Mouse (Mus musculus) erythroid progenitor cell, adult 5-6 weeks (primary cell): ENCODE results near the gene Klf2. TPM values are rescaled to one million over a fixed set of nuclear protein-coding genes. Genes with fewer than 3 reads are reported as not detected.

Experiments used
- ATAC-seq: replicated peaks from 2 replicates; pipeline ENCODE4 v1.8.0; 2016; ENCODE audit warnings: moderate number of reproducible peaks, mild to moderate bottlenecking, moderate TSS enrichment, inconsistent platforms; ENCODE audit not compliant: poor library complexity, low FRiP score, severe bottlenecking
- total RNA-seq, 2 experiments: library from RNA; stranded (forward) in 1 of 2; stranded (reverse) in 1 of 2; fragments of 150-400 nt in 1 of 2; fragments of 186-747, 209-891 nt in 1 of 2; gene quantifications; 2 replicates each; pipeline versions ENCODE4 v1.2.3 to v1.2.4; 2015 to 2017; ENCODE audit warnings: low replicate concordance in 2 of 2

Klf2 gene
- total RNA-seq (2015; ENCODE audit: low replicate concordance) (5.4 and 13.3 TPM in 2 replicates), total RNA-seq (2017; ENCODE audit: low replicate concordance) (2.9 and 5.5 TPM in 2 replicates)

DNA sequence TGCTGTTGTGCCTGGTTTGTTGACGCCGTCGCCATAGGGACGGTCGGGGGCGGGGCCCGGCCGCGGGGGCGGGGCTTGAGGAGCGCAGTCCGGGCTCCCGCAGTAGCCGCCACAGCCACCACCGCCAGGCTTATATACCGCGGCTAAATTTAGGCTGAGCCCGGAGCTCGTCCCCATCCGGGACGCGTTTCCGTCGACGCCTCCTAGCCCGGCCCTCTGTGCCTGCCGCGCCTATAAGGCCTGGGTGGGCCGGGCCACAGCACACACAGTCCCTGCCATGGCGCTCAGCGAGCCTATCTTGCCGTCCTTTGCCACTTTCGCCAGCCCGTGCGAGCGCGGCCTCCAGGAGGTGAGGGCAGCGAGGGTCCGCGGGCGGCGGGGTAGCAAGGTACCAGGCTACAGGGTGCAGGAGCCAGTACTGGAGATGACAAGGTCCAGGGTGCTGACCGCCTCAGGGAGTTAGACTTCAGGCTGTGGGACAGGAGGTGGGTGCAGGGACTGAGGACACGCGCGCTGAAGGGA is at the start of gene Klf2:
TSS of gene Klf2 (plus strand) at position 233 of the 522 bp plus-strand sequence.
- peak; percentile 50 for ATAC-seq

DNA sequence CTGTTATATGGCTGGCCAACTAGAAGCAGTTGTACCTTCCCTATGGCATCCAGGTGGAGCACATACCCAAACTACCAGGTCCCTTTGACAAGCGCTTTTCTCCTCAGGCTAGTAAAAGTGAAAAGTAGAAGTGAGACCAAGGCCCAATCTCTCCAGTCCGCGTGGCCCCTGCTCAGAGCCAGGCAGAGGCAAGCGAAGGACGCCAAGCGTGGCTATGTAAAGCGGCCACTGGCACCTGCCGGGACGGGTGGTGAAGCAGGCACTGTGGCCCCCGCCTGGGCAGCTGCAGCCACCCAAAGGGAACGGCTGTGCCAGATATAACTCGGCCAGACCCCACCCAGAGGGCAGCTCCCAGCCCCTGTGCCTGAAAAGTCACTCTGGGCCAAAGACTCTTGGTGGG is 48.2 kb upstream of the Klf2 start:
- no peak for ATAC-seq

DNA sequence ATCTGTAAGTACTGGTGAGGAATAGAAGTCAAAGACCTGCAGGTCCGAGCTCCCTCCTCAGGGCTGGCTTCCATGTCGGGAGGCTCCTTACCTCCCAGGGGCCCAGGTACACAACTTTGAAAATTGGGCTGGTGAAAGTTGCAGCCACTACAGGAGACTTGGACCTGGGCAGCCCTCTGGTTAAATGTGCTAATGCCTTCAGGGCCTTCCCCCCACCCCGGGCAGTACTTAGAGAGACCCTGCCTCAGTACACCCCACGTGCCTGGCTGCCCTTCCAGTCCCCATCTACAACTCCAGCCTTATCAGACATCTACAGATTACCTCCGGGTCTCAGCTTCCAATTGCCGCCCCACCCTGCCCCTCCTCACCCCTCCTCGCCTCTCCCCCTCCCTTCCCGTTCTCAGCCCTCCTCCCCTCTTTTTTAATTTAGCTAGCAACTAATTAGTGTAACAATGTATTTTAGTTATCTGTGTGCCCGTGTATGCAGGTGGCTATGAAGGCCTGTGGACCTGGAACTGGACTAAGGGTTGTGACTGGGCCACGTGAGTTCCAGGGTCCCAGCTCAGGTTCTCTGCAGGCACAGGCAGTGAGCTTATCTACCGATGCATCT is 47.7 kb upstream of the Klf2 start:
- ATAC-seq = no peak

DNA sequence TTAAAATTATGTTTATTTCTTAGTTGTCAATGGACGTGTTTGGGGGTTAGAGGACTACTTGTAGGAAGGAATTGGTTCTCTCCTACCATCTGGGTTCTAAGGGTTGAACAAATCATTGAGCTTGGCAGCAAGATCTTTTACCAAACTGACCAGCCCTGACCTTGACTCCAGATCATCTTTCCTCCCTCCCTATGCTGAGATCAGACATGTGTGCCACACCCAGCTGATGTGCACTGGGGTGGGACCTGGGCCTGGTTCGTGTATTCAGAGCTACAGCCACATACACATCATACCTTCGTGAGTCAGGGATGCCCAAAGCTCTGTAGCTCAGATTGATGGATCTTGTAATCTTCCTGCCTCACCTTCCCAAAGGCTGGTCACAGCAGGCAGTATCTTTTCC is 47.1 kb upstream of the Klf2 start:
- no peak for ATAC-seq

DNA sequence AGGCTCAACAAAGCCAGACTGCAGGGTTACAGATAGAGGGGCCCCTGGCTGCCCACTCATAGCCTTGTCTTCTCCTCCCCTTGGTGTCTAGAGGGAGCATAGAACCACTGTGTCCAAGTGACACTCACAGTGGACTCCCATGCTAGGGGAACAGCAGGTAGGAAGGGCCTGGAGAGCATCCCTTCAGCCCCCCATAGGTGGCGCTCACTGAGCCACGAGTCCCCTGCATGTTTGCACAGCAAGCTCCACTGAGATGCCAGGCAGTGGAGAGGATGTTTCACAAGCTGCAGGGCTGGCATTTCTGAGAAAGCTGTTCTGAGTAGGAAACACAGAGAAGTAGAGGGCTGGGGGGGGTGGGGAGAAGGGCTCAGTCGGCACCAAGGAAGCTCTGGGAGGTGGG is 46.5 kb upstream of the Klf2 start:
- no peak for ATAC-seq

DNA sequence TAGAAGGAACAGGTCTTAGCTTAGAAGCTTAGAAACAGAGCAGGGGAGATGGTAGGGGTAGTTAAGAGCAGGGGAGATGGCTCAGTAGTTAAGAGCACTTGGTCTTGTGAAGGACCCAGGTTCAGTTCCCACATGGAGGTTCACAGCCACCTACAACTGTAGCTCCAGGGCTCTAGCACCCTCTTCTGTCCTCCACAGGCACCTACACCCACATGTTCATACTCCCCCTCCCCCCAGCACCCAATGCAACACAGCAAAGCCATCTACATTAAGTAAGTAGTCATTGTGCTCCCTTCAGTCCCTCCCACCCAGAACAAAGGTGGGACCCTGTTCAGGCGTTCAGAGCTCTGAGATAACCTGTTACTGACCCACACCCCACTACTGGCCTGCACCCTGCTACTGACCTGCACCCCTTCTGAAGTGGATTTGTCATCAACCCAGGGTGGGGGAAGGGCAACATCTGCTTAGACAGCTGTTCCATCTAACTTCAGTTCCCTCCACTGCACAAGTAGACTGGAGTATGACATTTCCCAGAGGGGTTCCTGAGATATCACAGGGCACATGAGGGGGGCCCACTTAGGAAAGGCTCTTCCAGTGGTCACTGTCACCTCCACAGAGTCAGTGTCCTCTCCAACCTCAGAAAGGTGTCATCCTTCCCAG is 45.6 kb upstream of the Klf2 start:
- ATAC-seq = no peak

DNA sequence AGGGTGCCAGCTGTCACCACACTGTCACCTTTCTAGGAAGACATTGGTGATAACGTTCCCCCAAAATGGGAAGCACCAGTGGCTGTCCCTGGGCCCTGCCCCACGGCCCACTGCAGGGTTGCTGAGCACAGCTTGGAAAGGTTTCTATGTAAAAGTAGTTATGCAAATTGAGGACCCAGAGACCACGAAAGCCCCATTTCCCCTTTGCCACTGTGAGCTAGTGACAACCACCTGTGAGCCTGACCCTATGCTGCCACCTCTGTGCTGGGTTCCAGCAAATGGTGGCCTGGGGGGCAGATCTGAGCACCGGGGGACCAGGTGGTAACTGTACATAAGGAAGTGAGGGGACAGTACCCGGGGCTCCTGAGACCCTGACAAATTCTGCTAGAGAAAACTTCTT is 45.0 kb upstream of the Klf2 start:
- ATAC-seq = no peak

DNA sequence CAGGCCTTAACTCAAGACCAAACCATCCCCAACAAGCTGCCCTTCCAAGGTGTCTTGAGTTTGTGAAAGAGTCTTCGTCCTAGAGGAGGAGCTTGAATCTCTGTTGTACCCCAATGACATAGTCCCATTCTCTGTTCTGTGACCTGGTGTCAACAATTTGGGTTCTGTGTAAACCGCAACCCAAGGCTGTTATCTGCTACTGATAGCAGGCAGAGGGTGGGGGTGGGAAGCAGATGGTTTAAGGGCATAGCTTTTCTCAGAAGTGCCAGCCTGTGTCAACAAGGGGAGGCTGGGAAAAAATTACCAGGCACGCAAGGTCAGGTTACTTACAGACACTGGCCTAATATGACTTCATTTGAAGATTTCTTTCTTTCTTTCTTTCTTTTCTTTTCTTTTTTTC is 41.6 kb upstream of the Klf2 start:
- ATAC-seq = no peak

DNA sequence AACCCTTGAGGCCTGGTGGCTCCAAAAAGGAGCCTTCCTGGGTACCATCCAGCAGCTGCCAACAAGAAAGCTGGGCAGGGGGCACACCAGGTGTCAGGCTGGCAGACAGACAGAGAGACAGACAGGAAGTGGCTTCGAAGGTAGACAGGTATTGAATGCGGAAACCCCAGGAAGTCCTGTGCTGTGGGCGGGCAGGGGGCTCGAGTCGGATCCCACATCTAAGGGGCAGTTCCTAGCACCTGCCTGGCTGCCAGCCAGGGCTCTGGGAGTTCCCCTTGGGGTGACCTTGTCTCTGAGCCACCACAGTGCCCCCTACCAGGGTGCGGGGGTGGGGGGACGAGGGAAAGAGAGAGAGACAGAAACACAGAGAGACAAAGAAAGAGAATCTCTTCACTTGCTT is 39.7 kb upstream of the Klf2 start:
- ATAC-seq = no peak

DNA sequence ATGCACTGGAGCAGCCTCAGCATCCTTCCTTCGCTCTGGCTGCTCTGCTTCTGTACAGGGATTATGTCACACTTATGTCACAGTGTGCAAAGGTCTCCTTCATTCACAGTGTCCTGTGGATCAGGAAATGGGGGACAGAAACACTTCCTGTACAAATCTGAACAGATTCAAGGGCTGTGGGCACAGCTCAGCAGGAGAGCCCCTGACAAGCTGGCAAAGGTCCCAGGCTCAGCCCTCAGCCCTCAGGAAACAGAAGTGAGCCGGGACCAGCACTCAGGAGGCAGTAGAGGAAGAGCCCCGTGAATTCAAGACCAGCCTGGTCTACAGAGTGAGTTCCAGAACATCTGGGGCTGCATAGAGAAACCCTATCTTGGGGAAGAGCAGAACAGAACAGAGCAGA is 37.2 kb upstream of the Klf2 start:
- no peak for ATAC-seq

DNA sequence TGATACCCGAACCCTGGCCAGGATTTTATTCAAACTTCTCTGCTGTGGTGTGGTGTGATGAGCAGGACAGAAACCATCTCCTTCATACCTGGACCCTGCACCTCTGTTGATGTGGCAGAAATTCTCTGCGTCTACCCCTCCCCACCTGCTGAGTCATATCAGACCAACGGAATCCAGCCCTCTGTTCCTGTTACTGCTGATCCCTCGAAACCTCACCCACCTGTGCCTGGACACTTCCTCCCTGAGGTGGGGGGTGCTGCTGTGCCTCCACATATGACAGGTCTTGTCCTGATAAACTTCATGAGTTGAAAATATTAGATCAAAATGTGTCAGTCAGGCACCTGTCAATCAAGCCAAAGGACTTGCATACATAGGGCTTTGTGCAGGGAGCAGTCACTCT is 33.5 kb upstream of the Klf2 start:
- no peak for ATAC-seq

DNA sequence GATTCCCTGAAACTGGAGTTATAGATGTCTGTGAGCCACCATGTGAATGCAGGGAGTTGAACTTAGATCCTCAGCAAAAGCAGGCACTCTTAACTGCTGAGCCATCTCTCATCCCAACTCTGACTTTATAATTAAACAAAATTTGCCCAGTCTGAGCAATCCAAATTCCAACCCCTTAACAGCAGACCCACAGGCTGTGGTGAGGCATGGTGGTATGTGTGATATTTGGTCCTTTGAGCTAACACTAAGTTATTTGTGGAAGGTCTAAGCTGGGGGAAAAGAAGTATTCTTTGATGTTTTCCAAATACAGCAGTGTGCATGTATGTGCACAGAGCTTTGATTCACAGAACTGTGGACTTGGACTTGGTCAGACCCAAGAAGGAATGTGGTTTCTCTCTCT is 29.8 kb upstream of the Klf2 start:
- no peak for ATAC-seq

DNA sequence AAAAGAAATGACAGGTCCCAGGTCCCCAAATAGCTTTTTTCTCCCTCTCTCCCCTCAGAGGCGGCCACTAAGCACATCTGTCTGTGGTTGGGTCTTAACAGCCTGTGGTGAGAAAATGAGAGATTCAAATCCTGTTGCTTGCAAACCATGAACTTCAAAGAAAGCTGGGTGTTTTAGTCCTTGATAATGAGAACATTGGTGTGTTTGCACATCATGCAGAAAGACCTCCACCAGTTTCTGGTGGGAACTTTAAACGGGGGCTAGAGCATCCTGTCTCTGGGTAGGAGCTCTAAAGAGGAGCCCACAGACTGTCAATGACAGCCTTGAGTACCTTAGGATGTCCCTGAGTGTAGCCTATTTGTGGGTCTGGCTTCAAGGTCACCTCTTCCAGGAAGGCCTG is 27.7 kb upstream of the Klf2 start:
- no peak for ATAC-seq

DNA sequence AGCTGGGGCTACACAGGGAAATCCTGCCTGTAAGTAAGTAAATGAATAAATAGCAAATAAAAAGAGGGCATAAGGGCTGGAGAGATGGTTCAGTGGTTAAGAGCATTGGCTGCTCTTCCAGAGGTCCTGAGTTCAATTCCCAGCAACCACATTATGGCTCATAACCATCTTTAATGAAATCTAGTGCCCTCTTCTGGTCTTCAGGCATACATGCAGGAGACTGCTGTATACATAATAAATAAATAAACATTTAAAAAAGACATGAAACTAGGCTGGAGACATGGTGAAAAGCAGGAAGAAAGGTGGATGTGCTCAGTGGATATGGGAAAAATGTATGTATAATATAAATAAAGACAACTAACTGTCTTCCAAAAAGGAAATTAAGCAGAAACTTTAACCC is 25.5 kb upstream of the Klf2 start:
- ATAC-seq = no peak

DNA sequence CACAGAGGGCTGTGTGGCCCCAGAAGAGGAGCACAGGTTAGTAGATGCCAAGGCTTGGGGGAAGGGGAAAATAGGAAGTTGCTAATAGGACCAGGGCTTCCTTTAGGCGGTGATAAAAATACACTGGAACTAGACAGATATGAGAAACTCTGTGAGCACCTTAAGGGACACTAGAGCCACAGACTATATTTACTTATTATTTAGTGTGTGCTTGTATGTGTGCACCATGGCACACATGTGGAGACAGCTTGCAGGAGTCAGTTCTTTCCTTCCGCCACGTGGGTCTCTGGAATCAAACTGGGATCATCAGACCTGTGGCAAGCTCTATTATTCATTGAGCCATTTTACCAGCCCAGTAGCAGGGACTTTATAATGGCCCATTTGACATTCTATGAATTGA is 23.7 kb upstream of the Klf2 start:
- ATAC-seq = no peak

DNA sequence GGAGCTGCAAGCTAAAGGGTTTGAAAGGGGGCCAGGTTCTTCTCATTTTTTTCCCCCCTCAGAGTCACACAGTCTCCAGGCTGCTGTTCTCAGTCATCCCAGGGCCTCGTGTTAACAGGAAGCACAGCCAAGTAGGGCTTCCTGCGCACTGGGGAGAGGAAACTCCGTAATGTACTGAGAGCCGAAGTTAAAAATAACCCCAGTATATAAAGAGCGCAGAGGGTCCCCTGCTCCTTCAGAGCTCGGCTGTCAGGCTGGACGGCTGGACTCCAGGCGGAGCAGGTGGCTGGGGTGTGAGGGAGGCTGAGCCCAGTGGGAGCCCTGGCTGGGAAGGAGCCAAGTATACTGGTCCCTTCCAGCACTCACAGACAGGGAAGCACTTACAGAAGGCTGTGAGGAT is 23.2 kb upstream of the Klf2 start:
- ATAC-seq = no peak

DNA sequence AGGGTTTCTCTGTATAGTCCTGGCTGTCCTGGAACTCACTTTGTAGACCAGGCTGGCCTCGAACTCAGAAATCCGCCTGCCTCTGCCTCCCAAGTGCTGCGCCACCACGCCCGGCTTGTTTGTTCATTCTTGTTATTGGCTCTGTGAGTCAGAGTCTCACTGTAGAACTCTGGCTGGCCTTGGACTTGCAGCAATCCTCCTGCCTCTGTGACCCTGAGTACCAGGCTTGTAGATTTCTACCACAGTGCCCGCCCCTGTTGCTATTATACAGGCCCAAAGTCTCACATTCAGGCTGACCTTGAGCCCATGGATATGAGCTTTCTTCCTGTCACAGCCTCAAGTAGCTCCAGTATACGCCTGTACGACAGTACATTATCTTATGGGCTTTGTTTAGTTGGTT is 22.3 kb upstream of the Klf2 start:
- no peak for ATAC-seq

DNA sequence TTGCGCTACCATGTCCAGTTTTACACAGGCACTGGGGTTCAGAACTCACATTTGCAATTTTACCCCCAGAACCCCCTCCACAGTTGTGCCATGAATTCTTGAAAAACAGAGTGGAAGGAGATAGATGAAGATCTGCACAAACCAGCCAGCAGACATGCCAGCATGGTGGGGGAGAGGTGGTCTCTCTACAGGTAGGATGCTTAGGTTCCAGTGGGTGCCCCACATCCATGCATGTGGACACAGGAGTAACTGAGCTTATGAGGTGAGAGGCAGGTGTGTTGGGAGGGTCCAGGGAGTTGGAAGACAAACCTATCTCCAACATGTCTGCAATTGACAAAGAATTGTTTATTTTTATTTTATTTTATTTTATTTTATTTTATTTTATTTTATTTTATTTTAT is 19.9 kb upstream of the Klf2 start:
- no peak for ATAC-seq

DNA sequence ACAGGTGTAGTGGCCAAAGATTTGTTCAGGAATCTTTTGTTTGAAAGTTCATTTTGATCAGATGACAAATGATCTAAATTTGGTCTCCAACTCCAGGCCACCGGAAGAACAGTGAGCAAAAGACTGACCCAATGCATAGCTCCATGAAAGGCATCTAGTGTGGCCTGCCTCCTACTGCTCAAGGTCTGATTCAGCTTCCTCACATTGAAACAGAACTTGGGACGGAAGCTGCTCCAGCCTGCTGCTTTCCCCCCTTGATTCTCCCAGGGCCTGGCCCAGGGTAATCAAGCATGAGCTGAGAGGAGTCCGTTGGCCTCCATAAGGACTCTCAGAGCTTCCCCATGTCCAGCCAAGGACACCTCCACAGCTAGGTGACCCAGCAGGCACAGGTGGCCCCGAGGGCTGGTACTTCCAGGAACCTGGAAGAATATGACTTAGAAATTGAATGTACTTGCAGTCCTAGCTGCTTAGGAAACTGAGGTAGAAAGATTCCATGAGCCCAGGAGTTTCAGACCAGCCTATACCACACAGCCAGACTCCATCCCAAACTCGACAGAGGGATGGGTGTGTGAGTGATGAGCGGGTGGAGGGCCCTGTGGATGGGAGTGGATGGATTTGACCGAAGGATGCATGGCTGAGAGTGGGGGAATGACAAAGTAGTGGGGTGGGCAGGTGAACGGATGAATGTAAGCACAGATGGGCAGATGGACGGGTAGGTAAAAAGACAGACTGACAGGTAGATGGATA is 18.0 kb upstream of the Klf2 start:
- ATAC-seq = no peak

DNA sequence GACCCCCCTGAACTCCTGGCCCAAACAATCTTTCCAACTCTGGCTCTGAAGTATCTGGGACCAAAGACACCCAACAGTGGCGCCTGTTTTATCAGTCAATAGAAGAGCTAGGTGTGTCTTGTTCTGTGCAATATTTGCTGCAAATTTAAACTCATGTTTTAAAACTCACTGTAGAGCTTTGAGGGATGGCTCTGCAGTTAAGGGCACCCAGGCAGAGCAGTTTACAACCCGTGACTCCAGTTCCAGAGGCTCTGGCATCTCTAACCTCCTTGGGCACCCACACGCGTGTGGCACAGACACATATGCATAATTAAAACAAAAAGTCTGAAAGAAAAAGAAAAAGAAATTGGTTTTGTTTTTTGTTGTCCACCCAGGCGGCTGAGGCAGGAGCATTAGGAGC is 17.3 kb upstream of the Klf2 start:
- ATAC-seq = no peak

DNA sequence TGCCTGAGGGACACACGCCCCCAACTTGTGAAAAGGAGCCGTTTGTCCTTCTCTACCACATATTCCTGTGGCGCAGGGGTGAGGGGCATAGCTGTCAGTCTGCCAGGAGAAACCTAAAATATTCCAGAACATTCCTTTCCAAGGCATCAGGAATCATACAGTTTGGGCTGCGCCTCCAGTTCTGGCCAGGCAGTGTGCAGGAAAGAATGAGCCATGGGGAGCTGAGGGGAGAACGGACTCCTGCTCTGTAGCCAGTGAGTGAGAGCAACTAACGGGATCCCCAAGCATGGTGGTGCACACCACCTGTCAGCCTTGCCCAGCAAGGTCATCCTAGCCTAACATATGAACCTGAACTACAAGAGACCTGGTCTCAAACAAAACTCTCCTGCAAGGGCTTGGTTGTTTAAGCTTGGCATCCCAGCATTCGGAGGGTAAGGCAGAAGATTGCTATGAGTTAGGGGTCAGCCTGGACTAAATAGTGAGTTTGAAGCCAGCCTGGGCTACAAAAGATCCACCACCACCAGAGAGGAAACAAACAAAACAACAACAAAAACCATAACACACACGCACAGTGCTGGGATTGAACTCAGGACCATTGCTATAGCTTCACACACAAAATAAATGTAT is 15.7 kb upstream of the Klf2 start:
- ATAC-seq = no peak
